Mouse (Mus musculus): ENCODE data around the gene Hivep3. TPM values are rescaled to one million over a fixed set of nuclear protein-coding genes. Genes with fewer than 3 reads are reported as not detected.

The Hivep3 gene
- total RNA-seq, 2 experiments from 2014 or later, result 46.5 to 54.8 TPM

GRCm38 (mm10) chr4:120066841-120067591 is 333.4 kb downstream of the Hivep3 start:
- no peak overlapping the region for H3K27ac ChIP-seq
- no peak overlapping the region for H3K4me3 ChIP-seq
- TF ChIP-seq CTCF (conservative IDR thresholded peaks at IDR 0.05), result no peak
- DNase-seq (ENCODE audit: low spot score in 2 of 2), result no peak

- Histone ChIP-seq H3K27ac (no peak overlapping the region), H3K4me3 (no peak overlapping the region)
- DNase-seq (ENCODE audit: low spot score in 2 of 2), result no peak
- no peak for TF ChIP-seq CTCF (conservative IDR thresholded peaks at IDR 0.05)
Measured at GRCm38 (mm10) chr4:120067592-120068235, 334.1 kb downstream of the Hivep3 start.

DNA sequence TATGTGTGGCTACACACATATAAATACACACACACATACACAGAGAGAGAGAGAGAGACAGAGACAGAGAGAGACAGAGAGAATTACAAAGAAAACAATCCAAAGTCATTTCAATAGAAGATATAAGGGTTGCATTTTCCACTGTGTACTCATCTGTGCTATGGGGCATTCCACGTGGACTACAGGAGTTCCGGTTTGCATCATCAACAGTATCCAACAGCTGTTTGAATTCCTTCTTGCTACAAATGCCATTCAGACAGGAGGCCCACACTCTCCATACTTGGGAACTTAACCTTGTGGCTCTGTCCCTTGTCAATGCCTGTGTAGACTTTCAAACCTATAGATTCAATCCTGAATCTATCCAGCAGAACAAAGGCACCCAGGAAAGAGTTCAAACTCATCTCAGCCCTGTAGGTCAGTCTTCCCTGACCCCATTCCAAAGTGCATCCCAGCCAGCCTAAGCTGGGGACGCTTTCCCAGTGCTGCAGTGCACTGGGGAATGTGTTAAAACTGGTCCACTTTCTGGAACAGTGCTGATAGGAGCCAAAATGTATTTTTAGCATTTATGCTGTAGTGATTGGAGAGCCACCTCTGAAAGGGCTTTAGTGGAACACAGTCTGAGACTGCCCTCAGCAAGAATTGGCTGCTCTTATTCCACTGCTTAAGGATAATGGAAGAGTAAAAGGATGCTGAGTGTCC is 335.4 kb downstream of the Hivep3 start:
- H3K4me3 ChIP-seq, result no peak overlapping the region
- TF ChIP-seq CTCF (conservative IDR thresholded peaks at IDR 0.05), result no peak
- H3K27ac ChIP-seq, result no peak overlapping the region
- no peak for DNase-seq (ENCODE audit: low spot score in 2 of 2)

- H3K4me3 ChIP-seq, result no peak overlapping the region
- H3K27ac ChIP-seq, result no peak overlapping the region
- TF ChIP-seq CTCF (conservative IDR thresholded peaks at IDR 0.05), result no peak
- no peak for DNase-seq (ENCODE audit: low spot score in 2 of 2)
Measured at GRCm38 (mm10) chr4:120069582-120069980, 336.0 kb downstream of the Hivep3 start.

DNA sequence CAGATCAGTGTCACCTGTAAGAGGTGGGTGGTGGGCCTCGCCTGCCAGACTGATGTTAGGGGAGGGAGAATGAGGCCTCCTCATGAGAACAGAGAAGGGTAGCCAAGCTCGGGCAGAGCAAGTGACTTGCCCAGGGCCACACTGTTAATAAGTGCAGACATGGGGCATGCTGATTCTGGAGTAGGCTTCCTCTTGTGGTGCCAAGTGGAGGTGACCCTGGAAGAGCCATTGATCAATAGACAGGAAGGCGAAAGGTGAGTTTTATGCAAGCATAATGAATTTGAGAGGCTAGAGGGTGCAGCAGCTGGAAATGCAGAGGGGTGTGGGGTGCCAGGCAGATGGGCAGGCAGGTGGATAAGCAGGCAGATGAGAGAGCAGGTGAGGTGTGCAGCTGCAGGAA is 337.8 kb downstream of the Hivep3 start:
- no peak for TF ChIP-seq CTCF (conservative IDR thresholded peaks at IDR 0.05)
- DNase-seq (ENCODE audit: low spot score in 2 of 2), result no peak
- H3K27ac ChIP-seq, result no peak overlapping the region
- H3K4me3 ChIP-seq, result no peak overlapping the region

- no peak for DNase-seq (ENCODE audit: low spot score in 2 of 2)
- no peak overlapping the region for H3K4me3 ChIP-seq
- TF ChIP-seq CTCF (conservative IDR thresholded peaks at IDR 0.05), result no peak
- peak overlapping the region; percentile 28; the same call in 1 of the 2 replicates for H3K27ac ChIP-seq
Measured at GRCm38 (mm10) chr4:120071842-120072507, 338.4 kb downstream of the Hivep3 start.

DNA sequence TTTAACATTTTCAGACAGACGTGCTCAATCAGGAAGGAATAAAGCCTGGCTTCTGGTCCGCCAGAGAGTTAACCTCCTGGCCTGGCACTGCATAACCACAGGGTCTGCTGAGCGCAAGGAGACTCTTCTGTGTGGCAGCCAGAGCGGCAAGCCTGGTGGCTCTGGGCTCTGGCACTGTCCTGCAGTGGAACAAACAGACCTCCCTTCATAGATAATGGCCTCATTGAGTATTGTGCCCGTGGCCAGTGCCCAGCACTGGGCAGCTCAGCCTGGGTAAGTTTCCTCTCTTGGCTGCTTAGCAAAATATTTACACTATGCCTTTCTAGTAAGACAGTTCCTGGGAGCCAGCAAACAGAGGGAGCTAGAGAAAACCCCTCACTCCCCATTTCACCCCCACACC is 340.5 kb downstream of the Hivep3 start:
- Histone ChIP-seq H3K4me3 (no peak overlapping the region), H3K27ac (peak overlapping the region; percentile 79)
- DNase-seq (ENCODE audit: low spot score in 2 of 2), result peak; percentile 48 to 74
- TF ChIP-seq CTCF (conservative IDR thresholded peaks at IDR 0.05), result peak; percentile 26; the same call in 1 of the 2 replicates

DNA sequence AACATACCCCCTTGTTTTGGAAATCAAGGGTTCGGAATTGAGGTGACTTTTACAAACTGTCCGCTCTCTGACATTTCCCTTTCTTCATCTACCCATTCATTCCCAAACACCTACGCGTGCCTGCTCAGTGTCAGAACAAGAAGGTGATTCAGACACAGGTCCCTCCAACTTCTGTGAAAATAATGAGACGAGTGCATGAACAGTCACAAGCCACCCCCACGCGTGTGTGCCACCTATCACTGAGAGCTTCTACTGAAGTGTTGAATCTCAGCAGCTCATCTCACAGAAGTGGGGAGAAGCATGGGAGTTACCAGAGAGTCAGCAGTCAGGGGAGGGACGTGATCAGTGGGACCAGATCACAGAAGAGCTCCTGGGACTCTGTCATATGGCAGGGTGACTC is 343.7 kb downstream of the Hivep3 start:
- Histone ChIP-seq H3K27ac (no peak overlapping the region), H3K4me3 (no peak overlapping the region)
- DNase-seq (ENCODE audit: low spot score in 2 of 2), result no peak
- no peak for TF ChIP-seq CTCF (conservative IDR thresholded peaks at IDR 0.05)

GRCm38 (mm10) chr4:120082527-120082926 is 348.9 kb downstream of the Hivep3 start:
- Histone ChIP-seq H3K27ac (no peak overlapping the region), H3K4me3 (no peak overlapping the region)
- no peak for TF ChIP-seq CTCF (conservative IDR thresholded peaks at IDR 0.05)
- DNase-seq (ENCODE audit: low spot score in 2 of 2), result no peak

- TF ChIP-seq CTCF (conservative IDR thresholded peaks at IDR 0.05), result no peak
- DNase-seq (ENCODE audit: low spot score in 2 of 2), result no peak
- Histone ChIP-seq H3K4me3 (no peak overlapping the region), H3K27ac (no peak overlapping the region)
Measured at GRCm38 (mm10) chr4:120083700-120084099, 350.1 kb downstream of the Hivep3 start.

GRCm38 (mm10) chr4:120089536-120089935 is 356.0 kb downstream of the Hivep3 start:
- no peak overlapping the region for H3K27ac ChIP-seq
- DNase-seq (ENCODE audit: low spot score in 2 of 2), result no peak
- TF ChIP-seq CTCF (conservative IDR thresholded peaks at IDR 0.05), result no peak
- no peak overlapping the region for H3K4me3 ChIP-seq

DNA sequence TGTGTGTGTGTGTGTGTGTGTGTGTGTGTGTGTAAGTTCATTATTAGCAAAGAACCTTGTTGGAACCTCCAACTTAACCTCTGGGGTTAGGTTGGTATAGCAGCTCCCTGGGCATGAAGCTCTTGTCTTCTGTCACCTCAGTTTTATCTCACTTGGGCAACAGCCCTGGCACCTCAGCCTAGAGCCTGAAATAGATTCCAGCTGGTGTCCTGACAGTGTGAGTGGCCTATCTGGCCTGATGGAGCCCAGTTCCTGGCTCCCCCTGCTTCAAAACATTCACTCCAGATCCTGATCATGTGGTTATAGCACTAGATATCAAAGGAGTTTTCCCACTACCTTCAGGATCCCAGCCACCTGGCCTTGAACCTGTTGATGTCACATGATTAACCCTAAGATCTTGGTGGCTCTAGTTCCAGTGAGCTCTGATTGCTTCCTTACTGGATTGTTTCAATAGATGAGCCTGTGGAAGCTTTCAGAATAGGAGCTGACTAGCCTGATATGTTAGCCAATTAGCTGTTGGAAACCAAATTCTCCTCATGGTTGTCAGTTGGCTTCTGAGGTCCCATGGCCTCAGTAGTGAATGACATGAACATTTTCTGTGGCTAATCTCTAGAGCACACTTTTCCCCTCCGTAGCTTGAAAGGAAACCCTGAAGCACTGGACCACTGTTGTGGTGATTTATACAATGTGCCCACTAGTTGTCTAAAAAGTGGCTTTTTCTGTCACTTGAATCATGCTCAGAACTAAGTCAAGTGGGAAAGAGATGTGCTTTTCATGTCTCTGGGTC is 358.6 kb downstream of the Hivep3 start:
- DNase-seq (ENCODE audit: low spot score in 2 of 2), result no peak
- H3K27ac ChIP-seq, result no peak overlapping the region
- no peak for TF ChIP-seq CTCF (conservative IDR thresholded peaks at IDR 0.05)

More for the DNA sequence above, 358.6 kb downstream of the Hivep3 start:
- no peak overlapping the region for H3K4me3 ChIP-seq
